Mouse (Mus musculus) lung, postnatal 4 days (tissue): ENCODE data around the gene Zscan4e.
"Not testable (repeated sequence)": the region's sequence is repeated elsewhere in the genome, so short reads cannot be mapped to it uniquely, and the experiment has no call there.

ENCODE experiments used
- DNase-seq, 2 experiments: peaks; one replicate each; pipeline ENCODE4 v3.0.0; 2021

The Zscan4e gene

DNA sequence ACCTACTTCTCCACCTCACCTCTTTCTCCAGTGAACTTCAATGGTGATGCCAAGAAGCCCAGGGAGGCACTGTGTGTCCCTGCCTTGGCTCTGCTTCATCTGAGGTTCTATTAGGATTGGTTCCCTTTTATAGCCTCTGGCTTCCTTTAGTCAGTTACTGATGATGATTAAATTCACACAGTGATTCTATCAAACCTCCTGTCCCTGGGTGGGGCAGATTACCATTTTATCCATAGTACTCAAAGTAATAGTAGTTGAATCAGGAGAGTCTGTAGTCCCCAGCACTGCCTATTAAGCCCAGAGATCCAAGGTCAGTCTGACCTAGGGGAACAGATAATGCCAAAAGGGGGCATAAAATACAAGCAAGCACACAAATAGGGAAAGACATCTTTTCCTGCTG is at the start of gene Zscan4e:
TSS of gene Zscan4e (minus strand) at position 101 of the 400 bp plus-strand sequence.
- DNase-seq: not testable (repeated sequence)
